Mouse (Mus musculus): ENCODE data around the gene Glyatl3.

Glyatl3 gene

GRCm38 (mm10) chr17:40914250-40914649 lies at the start of gene Glyatl3:
TSS of gene Glyatl3 (minus strand) at chr17:40914350.
- no peak for DNase-seq (ENCODE audit: low spot score)

- no peak for DNase-seq (ENCODE audit: low spot score)
Observed at GRCm38 (mm10) chr17:40948518-40948917, 34.4 kb upstream of the Glyatl3 start.

- DNase-seq (ENCODE audit: low spot score) = peak; percentile 95
Observed at GRCm38 (mm10) chr17:40934420-40935231, 20.5 kb upstream of the Glyatl3 start, which contains the start of the genes Mut and Cenpq. TSS of gene Mut (plus strand) at chr17:40934685. TSS of gene Cenpq (minus strand) at chr17:40935047.

- DNase-seq (ENCODE audit: low spot score) = no peak
Observed at GRCm38 (mm10) chr17:40933985-40934384, 19.8 kb upstream of the Glyatl3 start.

GRCm38 (mm10) chr17:40915499-40915898 lies 1.3 kb upstream of the Glyatl3 start:
- DNase-seq (ENCODE audit: low spot score) = no peak

- DNase-seq (ENCODE audit: low spot score) = no peak
Observed at GRCm38 (mm10) chr17:40904721-40905154, 9.4 kb downstream of the Glyatl3 start.

GRCm38 (mm10) chr17:40904056-40904597 lies 10.0 kb downstream of the Glyatl3 start:
- DNase-seq (ENCODE audit: low spot score) = no peak

GRCm38 (mm10) chr17:40903345-40903744 lies 10.8 kb downstream of the Glyatl3 start:
- DNase-seq (ENCODE audit: low spot score) = no peak

GRCm38 (mm10) chr17:40899783-40900363 lies 14.3 kb downstream of the Glyatl3 start:
- no peak for DNase-seq (ENCODE audit: low spot score)

- DNase-seq (ENCODE audit: low spot score) = no peak
Observed at GRCm38 (mm10) chr17:40896863-40897262, 17.3 kb downstream of the Glyatl3 start.

GRCm38 (mm10) chr17:40887849-40888536 lies 26.2 kb downstream of the Glyatl3 start:
- no peak for DNase-seq (ENCODE audit: low spot score)

- DNase-seq (ENCODE audit: low spot score) = no peak
Observed at GRCm38 (mm10) chr17:40885155-40885554, 29.0 kb downstream of the Glyatl3 start.

GRCm38 (mm10) chr17:40882172-40882571 lies 32.0 kb downstream of the Glyatl3 start:
- no peak for DNase-seq (ENCODE audit: low spot score)

GRCm38 (mm10) chr17:40879924-40880691 lies 34.0 kb downstream of the Glyatl3 start, which contains the start of gene 9130008F23Rik:
TSS of gene 9130008F23Rik (minus strand) at chr17:40880559.
- DNase-seq (ENCODE audit: low spot score) = no peak

- DNase-seq (ENCODE audit: low spot score) = no peak
Observed at GRCm38 (mm10) chr17:40879528-40879923, 34.6 kb downstream of the Glyatl3 start.

- no peak for DNase-seq (ENCODE audit: low spot score)
Observed at GRCm38 (mm10) chr17:40877741-40878140, 36.4 kb downstream of the Glyatl3 start.

- no peak for DNase-seq (ENCODE audit: low spot score)
Observed at GRCm38 (mm10) chr17:40875568-40875967, 38.6 kb downstream of the Glyatl3 start.

GRCm38 (mm10) chr17:40874701-40875100 lies 39.4 kb downstream of the Glyatl3 start:
- DNase-seq (ENCODE audit: low spot score) = no peak

GRCm38 (mm10) chr17:40873582-40874011 lies 40.6 kb downstream of the Glyatl3 start:
- no peak for DNase-seq (ENCODE audit: low spot score)

- DNase-seq (ENCODE audit: low spot score) = no peak
Observed at GRCm38 (mm10) chr17:40872626-40873025, 41.5 kb downstream of the Glyatl3 start.

GRCm38 (mm10) chr17:40868952-40869747 lies 45.0 kb downstream of the Glyatl3 start:
- no peak for DNase-seq (ENCODE audit: low spot score)

Data from urinary bladder, postnatal 10 days (tissue).